Mouse (Mus musculus): ENCODE measurements around the gene Ispd.

DNA sequence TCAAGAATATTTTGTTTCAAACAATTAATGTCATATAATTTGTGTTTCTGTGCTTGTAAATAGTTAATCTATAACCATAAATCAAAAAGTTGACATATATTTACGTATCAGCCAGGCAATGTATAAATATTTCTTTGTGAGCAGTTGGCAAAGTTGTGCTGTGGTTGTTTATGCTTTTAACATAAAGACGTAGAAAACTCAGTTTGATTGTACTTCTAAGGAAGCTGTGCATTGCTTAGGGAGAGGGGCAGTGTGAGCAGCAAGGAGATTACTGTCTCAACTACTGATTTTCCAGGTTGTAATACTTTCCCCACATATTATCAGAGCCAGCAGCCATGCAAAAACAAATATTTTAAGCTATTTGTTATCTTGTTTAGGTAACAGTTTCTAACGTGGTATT, 96.7 kb downstream of the Ispd start:
- TF ChIP-seq CTCF (IDR thresholded peaks at IDR 0.05) (no peak), EP300 (IDR thresholded peaks at IDR 0.05) (no peak)

Data from lung, postnatal 0 days (tissue).